Mouse (Mus musculus): Measurements from ENCODE around the gene Pex7.

Pex7 gene

GRCm38 (mm10) chr10:19907246-19907804 is at the start of gene Pex7:
Gene Pex7, minus strand, starts transcription at chr10:19907689.
- in situ Hi-C loops (cut with MboI, MseI) = no loop called here

GRCm38 (mm10) chr10:19956745-19957144 is 49.3 kb upstream of the Pex7 start:
- in situ Hi-C loops (cut with MboI, MseI) = no loop called here

- in situ Hi-C loops (cut with MboI, MseI) = no loop called here
Measured at GRCm38 (mm10) chr10:19955817-19956216, 48.3 kb upstream of the Pex7 start.

DNA sequence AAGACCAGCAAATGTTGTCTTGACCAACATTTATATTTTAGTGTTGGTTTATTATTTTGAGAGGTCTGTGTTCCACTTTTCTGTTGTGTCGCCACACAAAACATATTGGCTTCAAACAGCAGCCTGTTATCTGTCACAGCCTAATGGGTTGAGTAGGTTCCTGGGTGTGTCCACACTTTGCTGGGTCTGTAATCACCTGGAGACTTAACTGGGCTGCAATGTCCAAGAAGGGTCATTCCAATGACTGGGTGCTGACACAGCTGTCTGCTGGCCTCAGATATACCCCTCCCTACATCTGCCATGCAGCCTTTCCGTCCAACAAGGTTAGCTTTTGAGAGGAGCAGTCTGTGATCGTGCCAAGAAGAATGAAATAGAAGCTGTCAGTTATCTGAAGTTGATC is 47.1 kb upstream of the Pex7 start:
- in situ Hi-C loops (cut with MboI, MseI) = no loop called here

DNA sequence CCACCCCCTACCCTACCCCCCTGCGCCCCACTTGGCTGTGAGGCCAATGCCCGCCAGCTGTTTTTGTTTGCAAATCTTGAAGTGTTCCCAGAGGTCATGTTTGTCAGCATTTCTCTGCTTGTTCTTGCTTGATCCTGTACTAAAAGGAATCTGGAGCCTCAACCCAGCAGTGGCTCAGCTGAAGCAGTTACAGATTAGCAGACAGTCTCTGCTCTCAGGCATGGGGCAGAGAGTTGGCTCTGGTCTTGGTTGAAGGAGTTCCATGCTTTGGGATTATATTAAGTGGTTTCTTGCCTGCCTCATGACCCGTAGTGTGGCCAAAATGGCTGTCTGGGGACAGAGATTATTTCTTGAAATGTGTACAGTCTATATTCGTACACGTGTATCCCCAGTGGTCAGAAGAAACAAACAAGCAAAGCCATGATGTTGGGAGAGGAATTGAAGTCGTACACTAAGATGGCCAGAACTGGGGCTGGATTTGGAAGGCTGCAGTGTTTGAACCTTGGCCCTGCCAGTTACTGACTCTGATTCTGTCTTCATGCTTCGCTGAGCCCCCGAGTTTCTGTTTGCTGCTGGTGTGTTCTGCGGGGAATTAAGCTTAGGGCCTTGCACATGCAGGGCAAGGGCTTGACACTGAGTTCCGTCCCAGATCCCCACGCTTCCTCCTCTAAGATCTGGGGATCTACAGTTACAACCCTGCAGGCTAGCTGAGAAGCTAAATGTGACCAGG is 45.7 kb upstream of the Pex7 start:
- in situ Hi-C loops (cut with MboI, MseI) = no loop called here

DNA sequence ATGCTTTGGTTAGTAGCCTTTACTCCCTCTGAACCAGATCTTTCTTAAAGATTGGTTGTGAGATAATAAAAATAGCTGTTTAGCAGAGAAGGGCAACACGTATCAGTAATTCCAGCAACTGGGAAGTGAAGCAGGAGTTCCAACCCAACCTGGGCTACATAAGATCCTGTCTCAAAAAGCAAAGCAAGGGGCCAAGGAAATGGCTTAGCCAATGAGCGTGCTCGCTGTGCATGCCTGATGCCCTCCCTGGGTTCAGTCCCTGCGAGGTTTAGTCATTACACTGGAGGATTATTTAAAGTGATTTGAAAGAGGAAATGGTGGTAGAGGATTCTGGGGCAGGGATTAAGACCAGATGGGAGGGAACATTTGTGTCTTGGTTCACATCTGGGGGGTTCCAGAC is 41.6 kb upstream of the Pex7 start:
- in situ Hi-C loops (cut with MboI, MseI) = no loop called here

GRCm38 (mm10) chr10:19948381-19948780 is 40.9 kb upstream of the Pex7 start:
- in situ Hi-C loops (cut with MboI, MseI) = no loop called here

GRCm38 (mm10) chr10:19947901-19948300 is 40.4 kb upstream of the Pex7 start:
- in situ Hi-C loops (cut with MboI, MseI) = no loop called here

DNA sequence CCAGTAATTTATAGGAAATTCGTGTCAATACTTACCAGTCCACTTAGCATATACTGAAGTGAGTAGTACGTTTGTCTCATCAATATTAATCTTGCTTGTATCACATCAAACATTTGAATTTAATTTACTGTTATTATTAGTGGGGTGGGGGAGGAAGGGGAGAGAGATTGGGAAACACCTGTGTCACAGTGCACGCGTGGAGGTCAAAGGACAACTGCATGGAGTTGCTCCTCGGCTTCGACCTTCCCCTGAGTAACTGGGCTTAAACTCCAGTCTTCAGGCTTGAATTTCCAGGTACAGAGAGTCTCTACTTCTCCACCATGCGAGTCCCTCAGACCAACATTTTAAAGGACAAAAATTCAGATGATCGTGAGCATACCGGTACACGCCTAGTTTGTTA is 40.0 kb upstream of the Pex7 start:
- in situ Hi-C loops (cut with MboI, MseI) = no loop called here

DNA sequence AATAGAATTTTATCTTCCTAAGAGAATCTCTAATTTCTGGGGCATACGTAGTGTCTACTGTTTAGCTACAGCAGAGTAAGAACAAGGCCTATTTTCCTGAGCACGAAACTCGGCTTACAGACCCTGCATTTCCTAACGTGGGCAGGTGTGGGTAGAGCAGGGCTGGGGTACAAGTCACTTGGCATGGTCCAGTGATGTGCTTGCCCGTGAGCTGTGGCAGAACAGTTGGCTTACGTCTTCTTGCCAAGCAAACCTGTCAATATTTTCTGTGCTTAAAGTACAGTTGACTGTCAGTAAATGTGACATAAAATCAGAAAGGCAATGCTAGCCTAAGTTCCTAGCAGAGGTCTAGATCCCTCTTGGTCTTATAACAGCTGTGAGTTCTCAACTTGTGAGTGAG is 39.2 kb upstream of the Pex7 start:
- in situ Hi-C loops (cut with MboI, MseI) = no loop called here

GRCm38 (mm10) chr10:19945651-19946050 is 38.2 kb upstream of the Pex7 start:
- in situ Hi-C loops (cut with MboI, MseI) = no loop called here

DNA sequence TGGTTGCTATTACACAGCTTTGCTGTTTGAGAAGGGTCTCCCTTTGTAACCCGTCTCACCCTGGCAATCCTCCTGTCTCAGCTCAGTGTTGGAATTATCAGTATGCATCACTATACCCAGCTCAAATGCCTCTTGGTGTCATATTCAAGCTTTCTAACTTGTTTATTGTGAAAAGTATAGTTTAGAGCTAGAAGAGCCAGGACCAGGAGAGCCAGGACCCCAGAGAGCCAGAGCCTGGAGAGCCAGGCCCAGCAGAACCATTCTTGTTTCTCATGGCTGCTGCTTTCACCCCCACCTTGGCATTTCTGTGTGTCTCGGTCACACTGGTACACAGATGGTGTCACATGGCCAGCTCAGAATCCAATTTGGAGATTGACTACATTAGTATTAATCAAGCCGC is 35.1 kb upstream of the Pex7 start:
- in situ Hi-C loops (cut with MboI, MseI) = no loop called here

- in situ Hi-C loops (cut with MboI, MseI) = no loop called here
Measured at GRCm38 (mm10) chr10:19941914-19942313, 34.4 kb upstream of the Pex7 start.

DNA sequence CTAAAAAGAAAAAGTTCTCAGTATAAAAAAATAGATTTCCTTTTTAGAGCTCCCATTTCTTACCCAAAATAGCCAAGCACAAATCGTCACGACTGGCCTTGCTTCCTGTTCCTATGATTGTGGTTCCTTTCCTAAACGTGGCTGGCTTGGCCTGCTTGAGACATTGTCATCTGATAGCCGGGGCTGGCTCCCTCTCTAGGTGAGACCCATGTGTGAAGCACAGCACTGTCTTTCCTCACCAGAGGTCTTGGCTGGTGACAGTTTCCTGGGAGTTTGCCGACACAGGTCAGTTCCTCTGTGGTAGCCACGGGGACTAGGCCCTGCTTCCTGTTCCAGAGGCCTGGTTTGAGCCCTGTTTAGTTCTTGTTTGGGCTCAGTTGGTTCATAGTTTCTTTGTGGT is 33.6 kb upstream of the Pex7 start:
- in situ Hi-C loops (cut with MboI, MseI) = no loop called here

DNA sequence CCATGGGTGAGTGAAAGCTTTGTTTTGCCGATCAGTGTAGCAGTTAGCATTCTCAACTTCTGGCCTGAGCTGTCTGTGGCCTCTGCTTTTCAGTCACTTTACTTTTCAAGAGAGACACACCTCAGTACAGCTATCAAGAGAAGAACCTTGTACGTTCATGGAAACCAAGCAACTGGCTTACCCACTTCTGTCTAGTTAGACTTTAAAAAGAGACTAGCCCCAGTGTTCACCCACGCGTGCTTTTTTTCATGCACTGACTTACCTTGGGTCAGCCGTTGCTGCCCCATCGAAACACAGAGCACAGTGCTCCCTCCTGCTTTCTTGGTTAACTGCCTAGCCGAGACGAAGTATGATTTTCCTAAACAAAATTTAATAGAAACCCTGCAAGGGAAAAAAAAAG is 33.1 kb upstream of the Pex7 start:
- in situ Hi-C loops (cut with MboI, MseI) = no loop called here

GRCm38 (mm10) chr10:19940127-19940526 is 32.6 kb upstream of the Pex7 start:
- in situ Hi-C loops (cut with MboI, MseI) = no loop called here

GRCm38 (mm10) chr10:19939282-19939705 is 31.8 kb upstream of the Pex7 start:
- in situ Hi-C loops (cut with MboI, MseI) = loop anchor here (5.0 kb wide), 1 partner anchor 63 kb away; no protein-coding TSS in a partner anchor

- in situ Hi-C loops (cut with MboI, MseI) = loop anchor here (5.0 kb wide), 1 partner anchor 64 kb away; no protein-coding TSS in a partner anchor
Measured at GRCm38 (mm10) chr10:19938738-19939137, 31.2 kb upstream of the Pex7 start.

- in situ Hi-C loops (cut with MboI, MseI) = loop anchor here (5.0 kb wide), 1 partner anchor 65 kb away; no protein-coding TSS in a partner anchor
Measured at GRCm38 (mm10) chr10:19936961-19937708, 29.6 kb upstream of the Pex7 start.

DNA sequence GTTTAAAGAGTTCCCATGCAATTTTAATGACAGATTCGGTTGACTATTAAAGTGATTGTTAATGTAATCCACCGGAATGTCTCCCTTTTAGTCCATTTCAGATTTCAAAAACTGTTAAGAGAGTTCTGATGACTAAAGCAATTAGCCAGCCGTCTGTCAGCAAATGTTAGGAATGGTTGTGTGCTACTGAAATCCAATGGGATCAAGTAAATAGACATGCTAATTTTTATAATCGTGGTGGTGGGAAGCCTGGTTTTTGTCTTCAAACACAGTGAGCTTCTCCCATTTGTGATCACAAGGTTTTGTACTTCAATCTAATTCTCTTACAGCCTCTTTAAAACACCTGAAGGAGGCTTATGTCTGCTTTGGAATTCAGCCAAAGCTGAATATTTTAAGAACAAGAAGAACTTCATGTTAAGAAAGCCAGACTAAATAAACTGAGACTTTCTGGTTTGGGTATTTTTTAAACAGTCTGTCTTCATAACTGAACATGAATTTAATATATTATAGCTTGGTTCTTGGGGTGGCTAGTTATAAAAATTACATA is 28.4 kb upstream of the Pex7 start:
- in situ Hi-C loops (cut with MboI, MseI) = loop anchor here (5.0 kb wide), 1 partner anchor 66 kb away; no protein-coding TSS in a partner anchor

GRCm38 (mm10) chr10:19935295-19935623 is 27.8 kb upstream of the Pex7 start:
- in situ Hi-C loops (cut with MboI, MseI) = loop anchor here (5.0 kb wide), 1 partner anchor 67 kb away; no protein-coding TSS in a partner anchor

All from T-helper 1 cell (primary cell).